In the genomic region with DNA sequence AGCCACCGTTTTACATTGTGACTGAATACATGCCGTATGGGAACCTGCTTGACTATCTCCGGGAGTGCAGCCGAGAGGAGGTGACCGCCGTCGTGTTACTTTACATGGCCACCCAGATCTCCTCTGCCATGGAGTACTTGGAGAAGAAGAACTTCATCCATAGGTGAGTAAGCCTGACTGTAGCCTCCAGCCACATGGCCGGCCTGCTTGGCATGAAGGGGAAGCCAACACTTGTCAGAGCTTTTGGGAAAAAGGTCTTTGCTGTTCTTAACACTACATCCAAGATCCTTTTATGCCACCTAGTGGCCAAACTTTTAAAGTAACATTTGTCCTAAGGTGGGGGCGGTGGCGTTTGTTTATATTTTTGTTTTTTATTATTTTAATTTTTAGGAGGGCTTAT, we compare ENCODE assay signal across 8 mouse cellular contexts. TPM values are rescaled to one million over a fixed set of nuclear protein-coding genes. Genes with fewer than 3 reads are reported as not detected.
A peak's percentile ranks its signal among the peaks of the same experiment; 100 is the strongest.
DNase-seq lines count a peak whose midpoint lies in the region; TF ChIP-seq lines count a peak whose summit lies in the region.

No protein-coding gene starts in this region.

- H3K4me3 ChIP-seq in heart, embryonic 10.5 days: no peak overlapping the region

- DNase-seq in heart, adult 11 months: peak; percentile 89
- no peak for DNase-seq in heart, embryonic 10.5 days (ENCODE audit: low spot score)
- peak; percentile 68 for DNase-seq in CD4-positive, CD25-positive, alpha-beta regulatory T cell, adult 2 months (ENCODE audit: low read depth, low spot score)
- peak; percentile 75 for DNase-seq in brain, embryonic 14.5 days (ENCODE audit: low read depth)
- DNase-seq in heart, postnatal 4 days: peak; percentile 39
- DNase-seq in lung, postnatal 25 days (ENCODE audit: low spot score): peak; percentile 61
- peak; percentile 17 for DNase-seq in thymus, postnatal 25 days
- no peak for DNase-seq in ovary, postnatal 36 days (ENCODE audit: low spot score)

- no peaks in the 10 kb centered on the region for H3K9me3 ChIP-seq in heart, embryonic 10.5 days

- no peaks in the 10 kb centered on the region for H3K4me1 ChIP-seq in heart, embryonic 10.5 days

- H3K27ac ChIP-seq in heart, embryonic 10.5 days: no peak overlapping the region

- TF ChIP-seq POLR2A in brain, embryonic 14.5 days (IDR thresholded peaks at IDR 0.05; ENCODE audit: borderline replicate concordance, extremely low read depth, insufficient read depth, insufficient read length, poor library complexity, severe bottlenecking): no peak

- H3K27me3 ChIP-seq in heart, embryonic 10.5 days (ENCODE audit: insufficient read depth, poor library complexity, severe bottlenecking): no peaks in the 10 kb centered on the region

- 79% methylated on average over 10 of the region's 10 CpGs for WGBS in heart, embryonic 10.5 days

- peak; percentile 32; the same call in 1 of the 2 replicates for TF ChIP-seq CTCF in brain, embryonic 14.5 days (IDR thresholded peaks at IDR 0.05; ENCODE audit: borderline replicate concordance, extremely low read depth, insufficient read depth, insufficient read length)

- H3K36me3 ChIP-seq in heart, embryonic 10.5 days: peaks cover 77% of the 10 kb centered on the region

RNA-seq across cellular contexts. Expression of a gene that starts 41.1 kb away (rescaled TPM):
- 4.3 and 4.4 TPM in 2 replicates for polyA plus RNA-seq in heart, embryonic 10.5 days (2016; fragmentation: Nextera tagmentation; extraction: Ambion mirVana)
- 2.7 and 3.0 TPM in 2 replicates for polyA plus RNA-seq in brain, embryonic 14.5 days (2012; rRNA removed)
- total RNA-seq in heart, postnatal 4 days (2021): 10 to 100 TPM; 10.1 to 12.9 TPM

Comparison
In these comparisons a context has a peak if more than half of its experiments do, and no peak if none do; other contexts are left out.
1. DNase-seq: peak in heart, adult 11 months (single experiment), CD4-positive, CD25-positive, alpha-beta regulatory T cell, adult 2 months (single experiment), brain, embryonic 14.5 days (single experiment), heart, postnatal 4 days (single experiment), lung, postnatal 25 days (single experiment) and thymus, postnatal 25 days (single experiment); none in heart, embryonic 10.5 days (single experiment) and ovary, postnatal 36 days (single experiment).